Mouse (Mus musculus) kidney, embryonic 16.5 days (tissue): Measurements from ENCODE around the gene Fam178b. TPM values are rescaled to one million over a fixed set of nuclear protein-coding genes. Genes with fewer than 3 reads are reported as not detected.

Experiments used
- ATAC-seq: fragments of 200-750 bp; cut with Nextera tagmentation; 2 replicates; pipeline ENCODE4 v1.8.0; 2017; ENCODE audit warnings: moderate TSS enrichment; ENCODE audit not compliant: low FRiP score, low TSS enrichment
- H3K27ac ChIP-seq: fragments of 300-500 bp; sonication (generic); 2 replicates; pipeline ENCODE4 v1.5.1; 2014; ENCODE audit warnings: low read length
- H3K27me3 ChIP-seq: fragments of 300-500 bp; sonication (generic); 2 replicates; pipeline ENCODE4 v1.6.1; 2014; ENCODE audit warnings: low read length, control low read depth, mixed read lengths; ENCODE audit not compliant: insufficient read depth
- H3K36me3 ChIP-seq: fragments of 300-500 bp; sonication (generic); 2 replicates; pipeline ENCODE4 v1.6.1; 2014; ENCODE audit warnings: low read length, control low read depth, mixed read lengths; ENCODE audit not compliant: insufficient read depth
- H3K4me1 ChIP-seq: fragments of 300-500 bp; sonication (generic); 2 replicates; pipeline ENCODE4 v1.6.1; 2014; ENCODE audit warnings: low read length, control low read depth, mixed read lengths; ENCODE audit not compliant: insufficient read depth
- H3K4me2 ChIP-seq: fragments of 300-500 bp; sonication (generic); replicated peaks from 2 replicates; pipeline ENCODE4 v1.6.1; 2014; ENCODE audit warnings: low read depth, low read length
- H3K4me3 ChIP-seq: fragments of 300-500 bp; sonication (generic); 2 replicates; pipeline ENCODE4 v1.5.1; 2014; ENCODE audit warnings: mild to moderate bottlenecking, low read length
- H3K9ac ChIP-seq: fragments of 300-500 bp; sonication (generic); replicated peaks from 2 replicates; pipeline ENCODE4 v1.6.1; 2014; ENCODE audit warnings: low read length
- H3K9me3 ChIP-seq: fragments of 300-500 bp; sonication (generic); 2 replicates; pipeline ENCODE4 v1.6.1; 2016; ENCODE audit warnings: low read length, control low read depth
- WGBS: fragments of 180-500 bp; shearing (Covaris S2); extraction: QIAGEN DNeasy Blood & Tissue Kit; methylation state at CpG from one replicate; pipeline ENCODE4 v1.1.7; 2014; 5-methylcytosine and 5-hydroxymethylcytosine counted together
- polyA plus RNA-seq: library from polyadenylated mRNA; unstranded; fragments of >200 nt; fragmentation: Nextera tagmentation; extraction: Ambion mirVana; gene quantifications from 2 replicates; pipeline ENCODE4 v1.2.1, GENCODE M21; 2015

The Fam178b gene
- polyA plus RNA-seq, 1 experiment from 2014 or later = 1.8 TPM

DNA sequence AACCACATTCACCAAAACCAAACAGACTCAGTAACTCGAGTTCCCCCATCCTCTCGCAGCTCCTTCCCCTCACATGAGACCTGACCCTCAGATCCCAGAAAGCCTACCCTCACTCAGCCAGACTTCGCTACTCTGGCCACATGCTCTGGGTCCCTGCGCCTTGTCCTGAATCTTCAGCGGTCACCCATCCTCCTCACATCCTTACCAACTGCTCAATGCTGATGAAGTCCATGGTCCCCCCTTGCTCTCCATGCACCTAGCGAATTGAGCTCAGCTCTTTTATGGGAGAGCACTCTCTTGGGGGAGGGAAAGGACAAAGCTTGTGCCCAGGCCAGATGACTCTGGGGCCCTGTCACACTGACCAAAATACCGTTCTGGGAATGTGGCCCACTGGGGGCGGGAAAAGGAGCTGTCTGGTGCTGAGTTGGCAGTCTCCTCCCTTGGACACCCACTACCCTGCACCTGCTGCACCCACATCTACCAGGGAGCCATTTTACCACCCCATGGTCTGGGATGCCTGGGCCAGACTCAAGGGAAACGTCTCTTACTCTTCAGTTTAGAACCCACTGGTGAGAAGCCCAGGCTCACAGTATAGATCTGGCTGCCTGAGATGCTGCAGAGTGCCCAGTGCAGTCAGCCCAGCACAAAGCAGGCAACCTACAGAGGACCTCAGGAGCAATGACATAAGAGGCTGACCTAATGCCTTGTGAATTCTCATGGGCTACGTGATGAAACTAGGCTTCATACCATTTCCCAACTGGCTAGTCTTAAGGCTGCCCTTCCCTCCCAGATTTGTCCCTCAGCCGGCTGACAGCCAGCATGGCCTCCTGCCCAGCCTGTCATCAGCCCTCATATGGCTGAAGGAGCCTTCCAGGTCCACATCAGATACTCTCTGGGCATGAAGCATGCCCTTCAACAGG is 147.2 kb downstream of the Fam178b start:
- Histone ChIP-seq H3K36me3 (peaks cover 23% of the 10 kb centered on the region), H3K4me1 (0 out of 2 replicates have a peak, but pooled peaks cover 6% of the 10 kb centered on the region), H3K4me3 (no peak overlapping the region), H3K9ac (no peak overlapping the region), H3K27ac (no peak overlapping the region), H3K9me3 (no peaks in the 10 kb centered on the region), H3K27me3 (no peaks in the 10 kb centered on the region), H3K4me2 (no peak overlapping the region)
- ATAC-seq = no peak
- 82% methylated on average over 11 of the region's 11 CpGs for WGBS

DNA sequence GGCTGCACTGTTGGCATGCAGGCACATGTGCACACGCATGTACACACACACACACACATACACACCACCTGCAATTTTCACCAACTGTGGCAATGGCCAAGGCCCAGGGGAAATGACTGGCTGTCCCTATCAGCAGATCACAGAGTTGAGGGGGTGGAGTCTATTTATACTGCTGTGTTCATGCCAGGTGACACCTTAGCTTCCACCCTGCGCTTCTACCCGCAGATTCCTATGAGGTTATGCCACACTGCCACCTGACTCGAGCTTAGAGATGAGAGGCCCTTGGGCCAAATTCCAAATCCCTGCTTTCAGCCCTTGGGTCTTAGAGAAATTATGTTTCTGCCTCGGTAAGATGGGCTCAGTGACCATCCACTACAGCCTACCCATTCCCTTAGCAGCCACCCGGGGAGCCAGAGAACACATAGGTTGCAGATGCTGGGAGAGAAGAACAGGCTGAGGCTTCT is 148.4 kb downstream of the Fam178b start:
- Histone ChIP-seq H3K9ac (no peak overlapping the region), H3K4me3 (no peak overlapping the region), H3K36me3 (peaks cover 16% of the 10 kb centered on the region), H3K27me3 (no peaks in the 10 kb centered on the region), H3K4me2 (no peak overlapping the region), H3K9me3 (no peaks in the 10 kb centered on the region), H3K4me1 (0 out of 2 replicates have a peak, but pooled peaks cover 6% of the 10 kb centered on the region), H3K27ac (no peak overlapping the region)
- WGBS = 59% methylated on average over 6 of the region's 6 CpGs
- ATAC-seq = no peak

DNA sequence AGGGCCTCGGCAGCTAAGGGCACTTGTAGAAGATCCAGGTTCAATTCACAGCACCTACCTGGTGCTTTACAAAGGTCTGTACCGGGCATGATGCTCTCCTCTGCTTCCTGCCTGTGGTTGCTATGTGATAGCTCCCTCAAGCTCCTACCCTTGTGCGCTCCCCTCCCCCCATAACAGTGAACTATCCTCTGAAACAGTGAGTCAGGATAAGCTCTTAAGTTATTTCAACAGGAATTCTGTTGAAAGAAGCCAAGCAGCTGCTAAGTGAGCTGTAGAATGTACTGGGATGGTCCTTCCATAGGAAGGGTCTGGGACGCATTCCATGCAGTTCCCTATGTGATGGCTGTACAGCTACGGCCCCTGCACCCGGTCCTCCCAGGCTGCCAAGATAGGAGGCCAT is 149.4 kb downstream of the Fam178b start:
- H3K36me3 ChIP-seq = peaks cover 8% of the 10 kb centered on the region
- 76% methylated on average over 6 of the region's 6 CpGs for WGBS
- H3K4me3 ChIP-seq = no peak overlapping the region
- H3K9me3 ChIP-seq = no peaks in the 10 kb centered on the region
- no peak overlapping the region for H3K4me2 ChIP-seq
- no peaks in the 10 kb centered on the region for H3K27me3 ChIP-seq
- no peak for ATAC-seq
- H3K9ac ChIP-seq = no peak overlapping the region
- 0 out of 2 replicates have a peak, but pooled peaks cover 6% of the 10 kb centered on the region for H3K4me1 ChIP-seq
- H3K27ac ChIP-seq = no peak overlapping the region

DNA sequence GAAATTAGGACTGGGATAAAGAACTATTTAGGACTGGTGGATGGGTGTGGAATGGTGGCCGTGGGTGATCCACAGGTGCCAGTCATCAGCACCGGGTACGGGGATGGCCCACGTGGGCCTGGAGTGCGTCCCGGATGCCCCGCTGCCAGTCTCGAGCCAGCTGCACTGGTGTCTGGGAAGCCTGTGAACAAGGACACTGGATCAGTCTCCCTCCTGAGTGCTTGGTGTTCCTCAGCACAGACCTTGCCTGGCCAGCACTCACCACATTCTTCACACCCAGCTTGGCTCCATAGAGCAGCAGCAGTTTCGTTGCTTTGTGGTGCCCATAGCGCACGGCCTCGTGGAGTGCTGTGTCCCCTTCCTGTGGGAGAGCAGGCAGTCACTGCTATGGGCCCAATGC is 151.5 kb downstream of the Fam178b start:
- Histone ChIP-seq H3K27ac (no peak overlapping the region), H3K4me3 (no peak overlapping the region), H3K4me1 (0 out of 2 replicates have a peak, but pooled peaks cover 6% of the 10 kb centered on the region), H3K9me3 (no peaks in the 10 kb centered on the region), H3K9ac (no peak overlapping the region), H3K4me2 (no peak overlapping the region), H3K36me3 (0 out of 2 replicates have a peak, but pooled peaks cover 3% of the 10 kb centered on the region), H3K27me3 (no peaks in the 10 kb centered on the region)
- no peak for ATAC-seq
- 94% methylated on average over 12 of the region's 12 CpGs for WGBS

GRCm38 (mm10) chr1:36530962-36531361 is 152.0 kb downstream of the Fam178b start:
- Histone ChIP-seq H3K36me3 (peaks cover 6% of the 10 kb centered on the region; the same call in 1 of the 2 replicates), H3K4me2 (no peak overlapping the region), H3K9ac (no peak overlapping the region), H3K4me1 (0 out of 2 replicates have a peak, but pooled peaks cover under 1% of the 10 kb centered on the region), H3K27me3 (no peaks in the 10 kb centered on the region), H3K4me3 (no peak overlapping the region), H3K27ac (no peak overlapping the region), H3K9me3 (no peaks in the 10 kb centered on the region)
- no peak for ATAC-seq
- 92% methylated on average over 7 of the region's 7 CpGs for WGBS

DNA sequence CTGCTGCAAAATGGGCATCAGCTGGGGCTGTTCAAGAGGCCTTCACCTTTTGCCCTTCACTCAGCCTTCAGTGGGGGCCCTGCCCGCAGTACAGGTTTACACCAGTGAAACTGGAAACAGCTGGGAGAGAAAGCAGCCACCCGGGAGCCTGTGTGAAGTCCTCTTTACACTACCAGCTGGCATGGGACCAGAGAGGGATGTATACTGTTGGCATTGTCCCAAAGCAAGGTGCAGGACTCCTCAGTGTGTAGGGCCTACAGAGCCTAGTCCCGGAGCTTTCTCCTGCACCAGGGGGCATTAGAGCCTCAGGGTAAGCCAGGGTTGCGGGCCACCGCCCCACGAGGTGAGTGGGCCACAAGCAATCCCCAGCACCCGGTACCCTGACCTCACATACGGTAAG is 152.5 kb downstream of the Fam178b start:
- H3K27me3 ChIP-seq = no peaks in the 10 kb centered on the region
- 72% methylated on average over 8 of the region's 8 CpGs for WGBS
- ATAC-seq = no peak

DNA sequence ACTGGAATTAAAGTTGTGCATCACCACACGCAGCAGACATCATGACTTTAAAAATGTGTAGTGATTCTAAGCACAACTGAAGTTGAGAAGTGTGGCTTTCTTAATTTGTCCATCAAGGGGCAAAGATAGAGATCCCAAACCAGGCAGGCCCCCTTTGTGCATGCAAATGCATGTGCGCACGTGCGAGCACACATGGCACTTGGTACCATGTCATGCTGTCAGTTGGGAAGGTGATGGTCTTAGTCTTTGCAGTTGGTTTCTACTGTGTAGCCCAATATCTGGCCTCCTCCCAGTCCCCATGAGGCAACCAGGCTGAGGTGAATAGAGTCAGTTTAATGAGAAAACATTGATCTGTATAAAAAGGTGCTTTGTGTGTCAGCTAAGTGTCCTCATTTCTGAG is 153.1 kb downstream of the Fam178b start:
- no peaks in the 10 kb centered on the region for H3K9me3 ChIP-seq
- H3K36me3 ChIP-seq = peaks cover 17% of the 10 kb centered on the region
- 94% methylated on average over 4 of the region's 4 CpGs for WGBS
- H3K4me3 ChIP-seq = no peak overlapping the region
- no peaks in the 10 kb centered on the region for H3K27me3 ChIP-seq
- H3K27ac ChIP-seq = no peak overlapping the region
- H3K9ac ChIP-seq = no peak overlapping the region
- no peak overlapping the region for H3K4me2 ChIP-seq
- ATAC-seq = no peak
- H3K4me1 ChIP-seq = no peaks in the 10 kb centered on the region

More for the DNA sequence above, 152.5 kb downstream of the Fam178b start:
- Histone ChIP-seq H3K4me2 (no peak overlapping the region), H3K9me3 (no peaks in the 10 kb centered on the region), H3K27ac (no peak overlapping the region), H3K9ac (no peak overlapping the region), H3K4me1 (no peaks in the 10 kb centered on the region), H3K4me3 (no peak overlapping the region), H3K36me3 (peaks cover 11% of the 10 kb centered on the region)

DNA sequence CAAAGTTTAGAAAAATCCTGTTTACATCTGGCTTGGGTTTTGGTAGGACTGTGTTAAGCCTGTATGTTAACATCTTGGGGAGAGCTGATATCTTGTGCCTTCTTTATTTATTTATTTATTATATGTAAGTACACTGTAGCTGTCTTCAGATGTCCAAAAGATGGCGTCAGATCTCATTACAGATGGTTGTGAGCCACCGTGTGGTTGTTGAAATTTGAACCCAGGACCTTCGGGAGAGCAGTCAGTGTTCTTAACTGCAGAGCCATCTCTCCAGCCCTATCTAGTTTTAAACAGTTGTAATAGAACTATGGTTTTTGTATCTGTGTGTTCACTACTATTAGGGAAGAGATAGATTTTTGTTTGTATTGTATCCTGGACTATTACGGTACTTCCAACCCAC is 153.7 kb downstream of the Fam178b start:
- Histone ChIP-seq H3K4me2 (no peak overlapping the region), H3K4me1 (no peaks in the 10 kb centered on the region), H3K4me3 (no peak overlapping the region), H3K27me3 (no peaks in the 10 kb centered on the region), H3K9ac (no peak overlapping the region), H3K27ac (no peak overlapping the region), H3K36me3 (peaks cover 19% of the 10 kb centered on the region), H3K9me3 (no peaks in the 10 kb centered on the region)
- WGBS = 80% methylated on average over 4 of the region's 4 CpGs
- ATAC-seq = no peak

- 36% methylated on average over 1 of the region's 1 CpGs for WGBS
- no peak overlapping the region for H3K9ac ChIP-seq
- no peaks in the 10 kb centered on the region for H3K27me3 ChIP-seq
- peaks cover 4% of the 10 kb centered on the region for H3K4me1 ChIP-seq
- H3K9me3 ChIP-seq = no peaks in the 10 kb centered on the region
- H3K36me3 ChIP-seq = peaks cover 26% of the 10 kb centered on the region
- no peak for ATAC-seq
- no peak overlapping the region for H3K4me3 ChIP-seq
- no peak overlapping the region for H3K4me2 ChIP-seq
- H3K27ac ChIP-seq = no peak overlapping the region
Observed at GRCm38 (mm10) chr1:36528351-36528750, 154.6 kb downstream of the Fam178b start.

DNA sequence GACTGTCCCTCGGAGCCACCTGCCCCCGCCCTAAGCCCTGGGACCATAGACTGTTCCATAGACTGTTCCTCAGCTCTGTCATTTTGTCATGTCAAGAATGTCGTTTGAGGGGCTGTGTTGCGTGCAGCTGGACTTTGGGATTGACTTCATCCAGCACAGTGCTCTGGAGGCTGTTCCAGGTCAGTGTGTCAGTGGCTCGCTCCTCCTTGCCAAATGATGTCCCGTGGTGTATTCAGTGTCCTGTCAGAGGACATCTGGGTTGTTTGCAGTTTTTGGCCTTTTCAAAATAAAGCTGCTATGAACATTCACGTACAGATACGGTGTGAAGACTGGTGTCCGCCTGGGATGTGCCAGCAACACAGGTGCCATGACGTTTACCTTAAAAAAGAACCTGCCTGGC is 156.1 kb downstream of the Fam178b start:
- peaks cover 34% of the 10 kb centered on the region for H3K36me3 ChIP-seq
- no peak overlapping the region for H3K4me3 ChIP-seq
- H3K27me3 ChIP-seq = no peaks in the 10 kb centered on the region
- ATAC-seq = no peak
- WGBS = 87% methylated on average over 10 of the region's 10 CpGs
- no peak overlapping the region for H3K4me2 ChIP-seq
- no peak overlapping the region for H3K27ac ChIP-seq
- H3K4me1 ChIP-seq = peaks cover 9% of the 10 kb centered on the region
- no peaks in the 10 kb centered on the region for H3K9me3 ChIP-seq
- no peak overlapping the region for H3K9ac ChIP-seq
